9 mouse cellular contexts compared by ENCODE assay signal in the genomic region with DNA sequence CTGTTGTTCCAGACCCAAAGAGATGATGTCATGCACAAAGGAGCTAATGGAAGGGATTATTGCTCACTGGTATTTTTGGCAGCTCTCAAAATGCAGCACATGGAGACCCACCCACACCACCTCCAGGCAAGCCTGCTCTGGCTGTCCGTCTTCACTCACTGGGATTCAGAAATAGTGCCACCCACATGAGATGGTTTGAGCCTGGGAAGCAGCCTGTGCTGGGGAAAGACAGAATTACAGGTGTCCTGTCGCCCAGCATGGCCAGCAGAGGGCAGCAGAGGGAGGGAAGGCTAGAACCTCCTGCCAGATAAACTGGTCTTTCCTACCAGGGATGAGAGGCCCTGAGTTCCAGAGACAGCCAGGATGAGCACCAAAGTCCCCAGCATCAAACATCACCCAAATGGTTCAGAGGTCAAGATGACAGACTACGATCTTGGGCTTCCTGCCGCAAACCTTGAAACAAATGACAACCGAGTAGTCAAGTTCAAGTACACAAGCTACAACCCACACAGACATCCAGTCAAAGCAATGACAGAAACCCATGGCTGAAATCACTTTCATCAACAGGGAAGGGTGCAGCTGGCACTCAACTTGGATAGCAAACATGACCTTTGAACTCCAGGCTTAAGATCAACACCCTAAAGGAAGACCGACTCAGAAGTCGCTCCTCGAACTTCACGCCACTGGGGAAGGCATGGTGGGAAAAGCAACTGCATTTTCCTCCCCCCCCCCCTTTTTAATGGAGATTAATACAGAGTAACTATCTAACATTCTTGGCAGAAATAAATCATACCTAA. TPM values are rescaled to one million over a fixed set of nuclear protein-coding genes. Genes with fewer than 3 reads are reported as not detected.
DNase-seq lines count a peak whose midpoint lies in the region; ATAC-seq and TF ChIP-seq lines count a peak whose summit lies in the region.
"Had no signal": no experiment of that assay in that cellular context is flagged by ENCODE, and none has a peak within 500 bp of the region (broad histone marks: within the 10 kb centered on the region; RNA-seq: fewer than 3 reads in every experiment).

No protein-coding gene starts in this region.

- H3K27ac ChIP-seq in liver, postnatal 0 days (ENCODE audit: low read depth), result no peak overlapping the region
- H3K27ac ChIP-seq: macrophage had no signal

- no peak overlapping the region for H3K4me3 ChIP-seq in liver, postnatal 0 days (ENCODE audit: low read depth, low read length)

- no peaks in the 10 kb centered on the region for H3K36me3 ChIP-seq in liver, postnatal 0 days (replicated peaks; ENCODE audit: insufficient read depth, low read length)

- WGBS in liver, postnatal 0 days (ENCODE audit: insufficient replicate concordance), result 66% methylated on average over 9 of the region's 9 CpGs

- no peak for TF ChIP-seq EP300 in liver, postnatal 0 days (IDR thresholded peaks at IDR 0.05; ENCODE audit: low read depth)

- intact Hi-C loops in gastrocnemius, postnatal 36 days (cut with DNase I), result loop anchor here (5.0 to 10.0 kb wide), 3 partner anchors 189 to 456 kb away; a partner anchor contains a TSS

- H3K9me3 ChIP-seq in liver, postnatal 0 days (ENCODE audit: low read length), result no peaks in the 10 kb centered on the region

- DNase-seq in CD4-positive helper T cell, adult 2 months (ENCODE audit: low read depth, low spot score), result peak; percentile 59
- DNase-seq in adrenal gland, adult (ENCODE audit: inconsistent age in 2 of 2, low spot score in 1 of 2), result peak; percentile 76 to 93
- peak; percentile 87 for DNase-seq in embryo, embryonic 10 days (ENCODE audit: low spot score)
- peak; percentile 52 to 65 for DNase-seq in gastrocnemius, postnatal 36 days
- DNase-seq in kidney, postnatal 36 days, result peak; percentile 62 to 92
- peak; percentile 86 for DNase-seq in liver, postnatal 0 days
- DNase-seq in retina, postnatal 1 day, result peak; percentile 73
- peak; percentile 82 for DNase-seq in thymus, postnatal 25 days

- H3K27me3 ChIP-seq in liver, postnatal 0 days (ENCODE audit: insufficient read depth, low read length), result no peaks in the 10 kb centered on the region

- ATAC-seq in liver, postnatal 0 days, result 0 out of 2 replicates have a peak, but pooled peaks have one; percentile 29

- no peaks in the 10 kb centered on the region for H3K4me1 ChIP-seq in liver, postnatal 0 days (ENCODE audit: insufficient read depth)

- H3K4me2 ChIP-seq in liver, postnatal 0 days (ENCODE audit: low read depth, low read length), result no peak overlapping the region

- H3K9ac ChIP-seq in liver, postnatal 0 days (replicated peaks), result no peak overlapping the region

- TF ChIP-seq CTCF in liver, postnatal 0 days (IDR thresholded peaks at IDR 0.05; ENCODE audit: low read depth), result peak; percentile 92

RNA-seq across cellular contexts. Expression of a gene that starts 41.4 kb away (rescaled TPM):
- total RNA-seq in gastrocnemius, postnatal 36 days (2021), result under 1 TPM; 0.25 to 0.41 TPM
- 0.20 and 0.22 TPM in 2 replicates for polyA plus RNA-seq in liver, postnatal 0 days (2015; fragmentation: Nextera tagmentation; extraction: Ambion mirVana)
- polyA plus RNA-seq: macrophage had no signal
